In the genomic region with DNA sequence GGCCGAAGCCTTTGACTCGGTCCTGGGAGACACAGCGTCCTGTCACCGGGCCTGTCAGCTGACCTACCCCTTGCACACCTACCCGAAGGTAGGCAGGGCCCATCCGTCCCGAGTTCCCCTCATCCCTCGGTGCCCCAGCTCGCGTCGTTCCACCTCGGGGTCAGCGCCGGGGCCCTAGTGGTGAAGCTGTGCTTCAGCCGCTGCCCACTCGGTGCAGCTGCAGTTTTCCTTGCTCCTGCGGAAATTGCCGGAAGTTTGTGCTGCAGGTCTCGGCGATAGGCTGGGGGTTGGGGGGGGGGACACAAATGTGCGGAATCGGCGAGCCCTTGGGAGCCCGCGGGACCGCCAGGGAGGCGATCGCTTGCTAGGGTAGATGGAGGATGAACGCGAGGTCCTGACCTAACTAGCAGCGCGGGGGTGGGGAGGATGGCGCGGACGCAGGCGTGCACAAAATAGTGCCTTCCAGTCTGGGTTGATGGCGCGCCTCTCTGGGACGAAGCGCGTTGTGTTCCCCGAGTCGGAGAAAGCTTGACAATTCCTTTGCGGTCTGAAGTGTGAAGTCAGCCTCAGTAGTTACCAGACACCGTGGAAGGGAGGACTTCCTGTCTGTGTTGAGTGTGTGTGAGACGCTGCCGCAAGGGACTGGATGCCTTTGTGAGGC, we compare ENCODE assay signal across 8 mouse cellular contexts. TPM values are rescaled to one million over a fixed set of nuclear protein-coding genes. Genes with fewer than 3 reads are reported as not detected.
DNase-seq lines count a peak whose midpoint lies in the region; ATAC-seq lines count a peak whose summit lies in the region.

A gene (minus strand): TSS at position 287 of the 661 bp plus-strand sequence.

- peak within 1 kb of the TSS; percentile 95 for H3K9ac ChIP-seq in embryonic facial prominence, embryonic 13.5 days
- H3K9ac ChIP-seq in heart, embryonic 11.5 days (ENCODE audit: low read depth, low read length): peak within 1 kb of the TSS; percentile 94
- peak within 1 kb of the TSS; percentile 81 for H3K9ac ChIP-seq in kidney, embryonic 15.5 days
- peak within 1 kb of the TSS; percentile 76 for H3K9ac ChIP-seq in liver, embryonic 11.5 days (ENCODE audit: low read depth, low read length)

- H3K27me3 ChIP-seq in embryonic facial prominence, embryonic 13.5 days: no peaks in the 10 kb centered on the region
- no peaks in the 10 kb centered on the region for H3K27me3 ChIP-seq in heart, embryonic 11.5 days (ENCODE audit: control insufficient read depth, insufficient read depth, low read length)
- H3K27me3 ChIP-seq in kidney, embryonic 15.5 days: no peaks in the 10 kb centered on the region
- H3K27me3 ChIP-seq in liver, embryonic 11.5 days (replicated peaks; ENCODE audit: control insufficient read depth, insufficient read depth, low read length): no peaks in the 10 kb centered on the region
- no peaks in the 10 kb centered on the region for H3K27me3 ChIP-seq in splenic B cell, adult 2 months (ENCODE audit: control insufficient read depth, insufficient read depth, low read length, poor library complexity, severe bottlenecking)

- H3K4me3 ChIP-seq in embryonic facial prominence, embryonic 13.5 days: peak within 1 kb of the TSS; percentile 99
- H3K4me3 ChIP-seq in heart, embryonic 11.5 days (ENCODE audit: low read depth, low read length): peak within 1 kb of the TSS; percentile 97
- peak within 1 kb of the TSS; percentile 86 for H3K4me3 ChIP-seq in kidney, embryonic 15.5 days (replicated peaks)
- peak within 1 kb of the TSS; percentile 77 for H3K4me3 ChIP-seq in liver, embryonic 11.5 days (ENCODE audit: low read depth, low read length)

- peaks cover 14% of the 10 kb centered on the region for H3K36me3 ChIP-seq in embryonic facial prominence, embryonic 13.5 days
- H3K36me3 ChIP-seq in heart, embryonic 11.5 days (ENCODE audit: control insufficient read depth, insufficient read depth, low read length): peaks cover 6% of the 10 kb centered on the region; the same call in 1 of the 2 replicates
- peaks cover 10% of the 10 kb centered on the region; the same call in 1 of the 2 replicates for H3K36me3 ChIP-seq in kidney, embryonic 15.5 days
- H3K36me3 ChIP-seq in liver, embryonic 11.5 days (ENCODE audit: control insufficient read depth, insufficient read depth, low read length): peaks cover 3% of the 10 kb centered on the region; the same call in 1 of the 2 replicates
- H3K36me3 ChIP-seq in splenic B cell, adult 2 months (ENCODE audit: control insufficient read depth, insufficient read depth, low read length, poor library complexity, severe bottlenecking): 0 out of 2 replicates have a peak, but pooled peaks cover 3% of the 10 kb centered on the region

- peaks cover 44% of the 10 kb centered on the region for H3K4me1 ChIP-seq in embryonic facial prominence, embryonic 13.5 days
- H3K4me1 ChIP-seq in heart, embryonic 11.5 days (ENCODE audit: control insufficient read depth, insufficient read depth, low read length): peaks cover 6% of the 10 kb centered on the region
- H3K4me1 ChIP-seq in kidney, embryonic 15.5 days: peaks cover 35% of the 10 kb centered on the region
- H3K4me1 ChIP-seq in liver, embryonic 11.5 days (replicated peaks; ENCODE audit: control insufficient read depth, insufficient read depth, low read length): peaks cover 43% of the 10 kb centered on the region

- H3K4me2 ChIP-seq in embryonic facial prominence, embryonic 13.5 days: peak within 1 kb of the TSS; percentile 66
- H3K4me2 ChIP-seq in heart, embryonic 11.5 days: peak within 1 kb of the TSS; percentile 86
- peak within 1 kb of the TSS; percentile 64 for H3K4me2 ChIP-seq in kidney, embryonic 15.5 days
- H3K4me2 ChIP-seq in liver, embryonic 11.5 days: peak within 1 kb of the TSS; percentile 78

- H3K9me3 ChIP-seq in embryonic facial prominence, embryonic 13.5 days: no peaks in the 10 kb centered on the region
- no peaks in the 10 kb centered on the region for H3K9me3 ChIP-seq in heart, embryonic 11.5 days (replicated peaks; ENCODE audit: control insufficient read depth, low read length)
- no peaks in the 10 kb centered on the region for H3K9me3 ChIP-seq in kidney, embryonic 15.5 days (replicated peaks)
- H3K9me3 ChIP-seq in liver, embryonic 11.5 days (ENCODE audit: control insufficient read depth, low read length): no peaks in the 10 kb centered on the region

- WGBS in embryonic facial prominence, embryonic 13.5 days: under 1% methylated on average over 47 of the region's 47 CpGs
- under 1% methylated on average over 47 of the region's 47 CpGs for WGBS in heart, embryonic 11.5 days (ENCODE audit: insufficient replicate concordance)
- WGBS in kidney, embryonic 15.5 days: under 1% methylated on average over 47 of the region's 47 CpGs
- WGBS in liver, embryonic 11.5 days: under 1% methylated on average over 47 of the region's 47 CpGs

- peak; percentile 82 for DNase-seq in 416B (ENCODE audit: low read depth)
- DNase-seq in adrenal gland, postnatal 25 days: peak; percentile 59
- DNase-seq in liver, embryonic 11.5 days (ENCODE audit: low spot score): peak; percentile 72
- DNase-seq in splenic B cell, adult 2 months (ENCODE audit: low read depth, low spot score): peak; percentile 54

- no peak; the same call in 1 of the 2 replicates for ATAC-seq in embryonic facial prominence, embryonic 13.5 days (ENCODE audit: insufficient number of reproducible peaks, insufficient read depth, low FRiP score, low TSS enrichment, low read depth)
- peak; percentile 70 for ATAC-seq in heart, embryonic 11.5 days (replicated peaks; ENCODE audit: insufficient number of reproducible peaks, low FRiP score, low TSS enrichment)
- peak; percentile 68 for ATAC-seq in kidney, embryonic 15.5 days (replicated peaks; ENCODE audit: low FRiP score)
- peak; percentile 42 for ATAC-seq in liver, embryonic 11.5 days (replicated peaks; ENCODE audit: low FRiP score)
- peak; percentile 20; the same call in 1 of the 2 replicates for ATAC-seq in monocyte, adult 5-6 weeks (replicated peaks; ENCODE audit: insufficient number of reproducible peaks, low FRiP score, low TSS enrichment, poor library complexity, severe bottlenecking)

- H3K27ac ChIP-seq in embryonic facial prominence, embryonic 13.5 days: peak within 1 kb of the TSS; percentile 96
- H3K27ac ChIP-seq in heart, embryonic 11.5 days (ENCODE audit: low read depth, low read length): peak within 1 kb of the TSS; percentile 99
- peak within 1 kb of the TSS; percentile 99 for H3K27ac ChIP-seq in kidney, embryonic 15.5 days
- peak within 1 kb of the TSS; percentile 99 for H3K27ac ChIP-seq in liver, embryonic 11.5 days (ENCODE audit: low read depth, low read length)

RNA-seq across cellular contexts. Expression of the gene that starts here (rescaled TPM):
- 28.9 and 34.6 TPM in 2 replicates for total RNA-seq in adrenal gland, postnatal 25 days (2021)
- 24.1 and 37.7 TPM in 2 replicates for polyA plus RNA-seq in embryonic facial prominence, embryonic 13.5 days (2015; fragmentation: Nextera tagmentation; extraction: Ambion mirVana)
- 19.0 and 19.6 TPM in 2 replicates for polyA plus RNA-seq in heart, embryonic 11.5 days (2014; fragmentation: Nextera tagmentation; extraction: Ambion mirVana)
- 26.9 and 32.1 TPM in 2 replicates for polyA plus RNA-seq in kidney, embryonic 15.5 days (2015; fragmentation: Nextera tagmentation; extraction: Ambion mirVana)
- polyA plus RNA-seq in liver, embryonic 11.5 days (2014; fragmentation: Nextera tagmentation; extraction: Ambion mirVana): 23.0 and 32.3 TPM in 2 replicates
- 12.8 to 15.4 TPM (median 15.4 TPM) in 3 replicates for total RNA-seq in monocyte, adult 5-6 weeks (2017)
